Mouse (Mus musculus) brain, embryonic 14.5 days (tissue): ENCODE results near the gene Pex1.
A peak's percentile ranks its signal among the peaks of the same experiment; 100 is the strongest.

ENCODE experiments used
- CTCF ChIP-seq: fragments of 200-500 bp; IDR thresholded peaks from 2 replicates; pipeline ENCODE4 v1.5.1; 2012; ENCODE audit warnings: inconsistent platforms, mild to moderate bottlenecking, moderate library complexity, borderline replicate concordance; ENCODE audit not compliant: insufficient read depth, insufficient read length; ENCODE audit errors: extremely low read depth
- POLR2A ChIP-seq: fragments of 200-500 bp; IDR thresholded peaks from 2 replicates; pipeline ENCODE4 v1.6.1; 2012; ENCODE audit warnings: mild to moderate bottlenecking, inconsistent platforms, borderline replicate concordance; ENCODE audit not compliant: poor library complexity, insufficient read depth, insufficient read length, severe bottlenecking; ENCODE audit errors: extremely low read depth

DNA sequence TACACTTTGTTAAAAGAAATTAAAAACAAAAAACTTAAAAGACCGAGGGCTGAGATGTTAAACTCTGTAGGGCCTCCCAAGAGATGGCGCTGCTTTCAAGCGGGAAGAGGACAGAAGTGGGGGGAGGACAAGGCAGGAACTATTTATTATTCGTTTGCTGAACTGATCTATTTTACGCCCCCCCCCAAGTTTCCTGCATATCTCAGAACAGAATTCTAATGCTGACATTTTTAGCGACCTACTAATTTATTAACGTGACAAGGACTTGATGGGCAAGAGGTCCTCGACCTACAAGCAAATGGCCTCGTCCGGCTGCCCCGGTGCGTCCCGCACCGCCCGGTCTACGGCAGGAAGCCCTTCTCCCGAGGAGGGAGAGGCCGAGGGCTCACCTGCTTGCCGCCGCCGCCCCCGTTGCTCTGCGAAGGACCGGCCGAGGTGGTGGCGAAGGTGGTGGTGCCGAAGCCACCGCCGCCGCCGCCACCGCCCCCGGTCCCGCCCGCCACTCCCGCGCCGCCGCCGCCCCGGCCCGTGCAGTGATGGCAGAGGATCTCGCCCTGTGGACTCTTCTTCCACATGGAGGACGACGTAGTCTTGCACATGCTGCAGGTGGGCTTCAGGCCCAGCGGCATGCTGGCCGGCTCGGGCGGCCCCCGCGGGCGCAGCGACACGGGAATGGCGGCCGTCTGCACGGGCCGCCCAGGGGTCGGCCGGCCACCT lies 51.3 kb downstream of the Pex1 start:
- TF ChIP-seq POLR2A = no peak
- TF ChIP-seq CTCF = peak; percentile 52; the same call in 1 of the 2 replicates
